Mouse (Mus musculus) mesoderm, embryonic 11.5 days (tissue): ENCODE measurements around the gene Nhp2.

Experiments used
- DNase-seq: peaks from one replicate; pipeline ENCODE4 v3.0.0-alpha.2; 2012; ENCODE audit warnings: low read depth, low spot score

Gene Nhp2

DNA sequence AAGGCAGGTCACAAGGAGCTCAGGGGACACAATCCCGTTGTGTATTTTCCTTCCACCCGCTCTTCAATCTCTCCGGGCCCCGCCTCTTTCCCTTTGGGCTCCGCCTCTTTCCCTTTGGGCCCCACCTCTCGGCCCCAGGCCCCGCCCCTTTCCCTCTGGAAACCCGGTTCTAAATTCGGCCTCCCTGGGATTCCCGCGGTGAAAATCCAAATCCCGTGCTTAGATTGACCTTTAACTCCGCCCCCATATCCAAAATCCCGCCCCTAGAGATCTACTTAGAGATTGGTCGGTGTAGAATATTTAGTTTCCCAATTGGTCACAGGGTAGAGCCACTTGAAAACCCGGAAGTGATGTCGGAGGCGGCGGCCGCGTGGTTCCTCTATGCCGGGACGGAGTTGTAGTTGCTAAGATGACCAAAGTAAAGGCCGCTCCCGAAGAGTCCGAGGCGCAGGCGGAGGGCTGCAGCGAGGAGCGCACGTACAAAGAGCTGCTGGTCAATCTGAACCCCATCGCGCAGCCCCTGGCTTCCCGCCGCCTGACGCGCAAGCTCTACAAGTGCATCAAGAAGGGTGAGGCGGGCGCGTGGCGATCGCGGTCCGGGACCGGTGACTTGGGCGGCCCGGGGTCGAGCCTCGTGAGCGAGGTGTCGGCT lies at the start of gene Nhp2:
Nhp2 (plus strand) TSS at position 327 of the 652 bp plus-strand sequence.
- peak; percentile 98 for DNase-seq

DNA sequence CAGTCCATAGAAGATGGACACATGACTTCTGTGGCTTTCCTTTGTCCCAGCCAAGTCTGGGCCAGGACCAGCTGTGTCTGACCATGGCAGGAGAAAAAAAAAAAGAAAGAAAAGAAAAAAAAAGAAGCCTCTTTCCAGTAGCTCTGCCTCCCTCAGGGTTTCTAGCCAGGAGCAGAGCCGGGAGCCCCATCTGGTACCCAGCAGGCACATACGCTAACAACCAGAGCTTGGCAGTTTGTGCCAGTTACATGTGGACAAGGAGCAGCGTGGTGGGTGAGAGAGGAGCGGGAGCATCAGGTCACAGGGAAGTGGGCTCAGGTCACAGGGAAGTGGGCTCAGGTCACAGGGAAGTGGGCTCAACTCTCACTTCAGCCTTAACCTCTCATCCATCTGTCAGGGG lies 43.1 kb upstream of the Nhp2 start:
- no peak for DNase-seq

DNA sequence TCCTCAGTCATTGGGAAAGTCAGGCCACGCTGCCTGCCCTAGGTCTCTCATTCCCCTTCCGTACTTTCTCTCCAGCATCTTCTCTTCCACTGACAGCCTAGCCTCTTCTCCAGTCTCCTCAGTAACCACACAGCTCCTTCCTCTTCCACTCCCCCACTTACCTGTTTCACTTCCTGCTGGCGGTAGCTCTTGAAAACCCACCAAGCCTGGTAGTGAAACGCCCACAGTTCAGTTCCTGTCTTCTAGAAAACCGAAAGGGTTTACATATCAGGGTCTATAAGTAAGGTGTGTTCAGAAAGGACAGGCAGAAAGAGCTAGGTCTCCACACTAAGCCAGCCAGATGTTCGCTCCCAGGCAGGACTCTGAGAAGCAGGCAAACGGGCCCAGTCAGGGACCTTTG lies 41.9 kb upstream of the Nhp2 start:
- DNase-seq, result no peak

- DNase-seq, result no peak
These were observed 40.5 kb upstream of the Nhp2 start for GRCm38 (mm10) chr11:51579024-51579423.

GRCm38 (mm10) chr11:51582713-51583112 lies 36.8 kb upstream of the Nhp2 start:
- DNase-seq, result peak; percentile 83

- DNase-seq, result no peak
These were observed 35.5 kb upstream of the Nhp2 start for GRCm38 (mm10) chr11:51584057-51584430.

- DNase-seq, result peak; percentile 98
These were observed 34.9 kb upstream of the Nhp2 start, which contains the start of gene Phykpl for GRCm38 (mm10) chr11:51584431-51585248. Gene Phykpl, plus strand, starts transcription at chr11:51584757.

GRCm38 (mm10) chr11:51585608-51586252 lies 33.8 kb upstream of the Nhp2 start:
- DNase-seq, result no peak

GRCm38 (mm10) chr11:51586411-51586810 lies 33.1 kb upstream of the Nhp2 start:
- DNase-seq, result no peak

GRCm38 (mm10) chr11:51587059-51587458 lies 32.5 kb upstream of the Nhp2 start:
- no peak for DNase-seq

GRCm38 (mm10) chr11:51588833-51589232 lies 30.7 kb upstream of the Nhp2 start:
- no peak for DNase-seq

DNA sequence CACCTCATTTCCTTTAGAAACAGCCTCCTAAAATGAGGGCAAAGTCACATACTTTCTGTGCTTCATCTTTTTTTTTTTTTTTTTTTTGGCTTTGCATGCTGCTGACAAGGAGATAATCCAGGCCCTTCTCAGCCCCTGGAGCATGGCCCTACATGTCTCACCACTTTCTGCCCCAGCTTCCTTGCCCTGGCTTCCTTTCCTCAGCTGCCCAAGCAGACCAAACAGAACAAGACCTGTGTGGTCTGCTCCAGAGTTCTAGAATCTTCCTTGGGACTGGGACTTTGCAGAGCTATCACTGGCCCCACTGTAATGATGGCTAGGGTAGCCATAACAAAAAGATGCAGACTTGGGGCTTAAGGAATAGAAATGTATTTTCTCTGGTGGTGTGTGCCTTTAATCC lies 29.5 kb upstream of the Nhp2 start:
- DNase-seq, result no peak

DNA sequence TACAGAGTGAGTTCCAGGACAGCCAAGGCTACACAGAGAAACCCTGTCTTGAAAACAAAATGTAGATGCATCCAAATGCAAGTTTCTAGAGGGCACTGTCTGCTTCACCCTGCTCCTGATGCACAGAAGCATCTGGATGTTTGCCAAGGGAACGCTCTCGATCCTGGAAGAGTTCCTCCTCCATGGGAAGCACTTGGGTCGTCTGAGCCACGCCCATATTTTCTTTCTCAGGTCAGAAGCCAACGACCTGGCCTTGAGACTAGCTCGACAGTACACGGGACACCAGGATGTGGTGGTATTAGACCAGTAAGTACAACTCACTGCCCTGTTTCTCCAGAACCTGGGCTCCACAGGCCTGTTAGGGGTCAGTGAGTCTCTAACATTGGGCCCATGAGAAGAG lies 28.4 kb upstream of the Nhp2 start:
- DNase-seq, result no peak

- DNase-seq, result no peak
These were observed 27.6 kb upstream of the Nhp2 start for GRCm38 (mm10) chr11:51591915-51592314.

DNA sequence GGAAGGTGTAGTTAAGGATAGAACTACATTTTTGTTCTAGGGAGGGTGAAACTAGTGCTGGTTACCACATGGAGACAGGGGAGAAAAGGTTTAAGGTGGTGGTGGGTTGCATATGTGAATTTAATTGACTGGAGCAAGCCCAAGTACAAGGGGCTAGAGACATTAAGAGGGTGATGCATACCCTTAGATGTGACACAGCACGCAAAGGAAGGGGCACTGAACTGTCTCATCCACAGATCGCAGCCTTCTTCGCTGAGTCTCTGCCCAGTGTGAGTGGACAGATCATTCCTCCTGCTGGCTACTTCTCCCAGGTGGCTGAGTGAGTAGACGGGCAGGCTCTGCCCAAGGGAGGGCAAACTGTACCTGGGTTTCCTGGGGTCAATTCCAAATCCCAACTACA lies 26.2 kb upstream of the Nhp2 start:
- no peak for DNase-seq

- no peak for DNase-seq
These were observed 25.7 kb upstream of the Nhp2 start for GRCm38 (mm10) chr11:51593849-51594248.

- no peak for DNase-seq
These were observed 24.7 kb upstream of the Nhp2 start for GRCm38 (mm10) chr11:51594715-51595350.

GRCm38 (mm10) chr11:51595459-51596083 lies 24.0 kb upstream of the Nhp2 start:
- no peak for DNase-seq

DNA sequence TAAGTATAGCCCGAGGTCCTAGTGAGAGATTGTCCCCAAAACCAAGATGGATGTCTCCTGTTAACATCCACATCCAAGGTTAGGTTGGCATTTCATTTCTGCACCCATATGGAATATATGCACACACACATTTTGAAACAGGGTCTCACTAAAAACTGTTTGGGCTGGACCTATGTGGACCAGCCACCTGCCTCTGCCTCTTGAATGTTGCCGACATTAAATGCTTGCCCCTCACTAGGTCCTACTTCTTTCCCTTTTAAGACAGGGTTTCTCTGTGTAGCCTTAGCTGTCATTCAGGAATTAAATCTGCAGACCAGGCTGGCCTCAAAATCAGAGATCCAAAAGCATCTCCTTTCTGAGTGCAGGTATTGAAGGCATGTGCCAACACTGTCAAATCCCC lies 22.0 kb upstream of the Nhp2 start:
- no peak for DNase-seq

DNA sequence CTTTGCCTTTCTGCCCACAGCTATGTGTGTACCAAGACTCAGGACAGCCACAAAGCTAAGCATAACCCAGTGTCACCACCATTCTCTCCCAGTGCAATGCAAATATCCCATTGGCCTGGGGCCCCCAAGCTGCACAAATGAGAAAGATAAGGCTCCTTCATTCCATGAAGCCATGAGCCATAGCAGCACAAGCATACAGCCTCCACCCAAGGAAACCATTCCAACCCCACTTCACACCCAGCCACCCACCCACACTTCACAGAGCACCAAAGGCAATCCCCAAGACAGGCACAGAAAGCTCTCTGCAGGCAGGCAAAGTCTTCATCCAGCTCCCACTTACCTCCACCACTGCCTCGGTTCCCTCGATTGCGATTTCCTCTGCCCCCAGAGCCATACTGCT lies 17.3 kb upstream of the Nhp2 start:
- DNase-seq, result no peak

DNA sequence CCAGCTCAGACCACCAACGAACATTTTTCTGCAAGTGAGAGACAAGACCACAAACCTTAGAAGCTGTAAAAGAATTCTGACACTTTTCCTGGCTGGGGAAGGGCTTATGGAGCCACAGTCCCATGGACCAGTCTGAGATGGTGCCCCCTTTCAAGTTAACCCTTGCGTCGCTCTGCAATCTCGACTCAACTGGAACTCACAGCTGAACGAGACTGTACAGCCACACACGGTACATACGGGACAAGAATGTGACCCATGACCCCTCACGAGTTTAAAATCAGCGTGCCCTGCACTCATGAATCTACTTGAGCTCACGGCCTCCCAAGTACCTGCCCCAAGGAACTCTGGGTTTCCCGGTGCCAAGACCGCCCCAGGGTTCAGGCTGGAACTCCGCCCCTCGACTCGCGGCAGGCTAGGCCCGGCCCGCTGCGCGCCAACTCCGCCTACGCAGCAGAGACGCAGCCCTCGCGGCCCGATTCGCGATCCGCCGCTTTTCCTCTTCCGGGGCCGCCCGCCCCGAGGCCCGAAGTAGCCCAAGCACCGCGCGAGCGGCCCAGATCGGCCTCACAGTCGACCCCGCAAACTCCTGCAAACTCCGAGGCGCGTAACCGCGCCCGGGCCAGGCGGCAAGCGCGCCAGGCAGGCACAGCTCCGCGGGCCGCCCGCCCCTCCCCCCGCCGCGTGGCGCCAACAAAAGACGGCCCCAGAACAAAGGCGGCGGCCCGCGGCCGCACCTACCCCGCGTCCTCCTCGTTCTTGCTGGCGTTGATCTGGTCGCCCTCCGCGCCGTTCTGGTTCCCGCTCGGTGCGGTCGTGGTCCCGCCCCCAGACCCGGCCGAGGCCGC lies 13.7 kb upstream of the Nhp2 start:
- peak; percentile 85 for DNase-seq
